Comparison of ENCODE assay signal across 19 mouse cellular contexts in genomic region chr6:4925966-4926687, GRCm38 (mm10). TPM values are rescaled to one million over a fixed set of nuclear protein-coding genes. Genes with fewer than 3 reads are reported as not detected.
DNase-seq lines count a peak whose midpoint lies in the region; ATAC-seq and TF ChIP-seq lines count a peak whose summit lies in the region.
"Had no signal": no experiment of that assay in that cellular context is flagged by ENCODE, and none has a peak within 500 bp of the region (broad histone marks: within the 10 kb centered on the region; RNA-seq: fewer than 3 reads in every experiment).

No protein-coding gene starts in this region.

- H3K27me3 ChIP-seq in kidney, embryonic 16.5 days (ENCODE audit: insufficient read depth, low read length), result no peaks in the 10 kb centered on the region
- no peaks in the 10 kb centered on the region for H3K27me3 ChIP-seq in kidney, adult 2 months (replicated peaks; ENCODE audit: control insufficient read depth, insufficient read depth, low read length)
- H3K27me3 ChIP-seq in embryonic facial prominence, embryonic 10.5 days (replicated peaks; ENCODE audit: low read depth, poor library complexity, severe bottlenecking), result no peaks in the 10 kb centered on the region
- H3K27me3 ChIP-seq: midbrain, embryonic 13.5 days had no signal

- no peak overlapping the region for H3K27ac ChIP-seq in kidney, embryonic 16.5 days (ENCODE audit: low read length)
- no peak overlapping the region for H3K27ac ChIP-seq in kidney, adult 2 months (ENCODE audit: insufficient read depth, low read depth, low read length)
- peak overlapping the region; percentile 12; the same call in 1 of the 2 replicates for H3K27ac ChIP-seq in embryonic facial prominence, embryonic 10.5 days (replicated peaks)
- H3K27ac ChIP-seq: macrophage; midbrain, embryonic 13.5 days had no signal

- 57% methylated on average over 14 of the region's 14 CpGs for WGBS in kidney, embryonic 16.5 days
- 69% methylated on average over 14 of the region's 14 CpGs for WGBS in kidney, adult 2 months
- 70% methylated on average over 14 of the region's 14 CpGs for WGBS in embryonic facial prominence, embryonic 10.5 days

- no peaks in the 10 kb centered on the region for H3K4me1 ChIP-seq in kidney, embryonic 16.5 days (ENCODE audit: insufficient read depth, low read length)
- H3K4me1 ChIP-seq in kidney, adult 2 months (ENCODE audit: control insufficient read depth, insufficient read depth, low read length), result no peaks in the 10 kb centered on the region
- H3K4me1 ChIP-seq in embryonic facial prominence, embryonic 10.5 days, result peaks cover 21% of the 10 kb centered on the region
- H3K4me1 ChIP-seq: midbrain, embryonic 13.5 days had no signal

- no peak overlapping the region for H3K4me2 ChIP-seq in kidney, embryonic 16.5 days (replicated peaks; ENCODE audit: low read depth, low read length)
- H3K4me2 ChIP-seq: midbrain, embryonic 13.5 days had no signal

- no peak for TF ChIP-seq POLR2A in kidney, adult 2 months (IDR thresholded peaks at IDR 0.05; ENCODE audit: low read depth, low read length)

- no peak overlapping the region for H3K4me3 ChIP-seq in kidney, embryonic 16.5 days (ENCODE audit: low read length)
- H3K4me3 ChIP-seq in kidney, adult 2 months (ENCODE audit: insufficient read depth, low read depth, low read length), result no peak overlapping the region
- no peak overlapping the region for H3K4me3 ChIP-seq in embryonic facial prominence, embryonic 10.5 days
- H3K4me3 ChIP-seq: erythroblast, embryonic 14.5 days; midbrain, embryonic 13.5 days had no signal

- H3K36me3 ChIP-seq in kidney, embryonic 16.5 days (ENCODE audit: insufficient read depth, low read length), result no peaks in the 10 kb centered on the region
- H3K36me3 ChIP-seq in kidney, adult 2 months (ENCODE audit: control insufficient read depth, insufficient read depth, low read length), result no peaks in the 10 kb centered on the region
- peaks cover 10% of the 10 kb centered on the region for H3K36me3 ChIP-seq in embryonic facial prominence, embryonic 10.5 days (replicated peaks)

- no peak overlapping the region for H3K9ac ChIP-seq in kidney, embryonic 16.5 days (replicated peaks; ENCODE audit: low read length)
- H3K9ac ChIP-seq: midbrain, embryonic 13.5 days had no signal

- H3K9me3 ChIP-seq in kidney, embryonic 16.5 days (ENCODE audit: low read length), result no peaks in the 10 kb centered on the region
- no peaks in the 10 kb centered on the region for H3K9me3 ChIP-seq in embryonic facial prominence, embryonic 10.5 days
- H3K9me3 ChIP-seq: midbrain, embryonic 13.5 days had no signal

- no peak for TF ChIP-seq CTCF in kidney, adult 2 months (conservative IDR thresholded peaks at IDR 0.05; ENCODE audit: insufficient read depth, insufficient read length, low read depth, low read length)

- peak; percentile 53 for DNase-seq in adrenal gland, adult 2 months
- DNase-seq in adrenal gland, adult 18-20 months (ENCODE audit: low spot score in 2 of 2), result no peak
- no peak for DNase-seq in kidney, adult 2 months
- peak; percentile 37 for DNase-seq in R1 (ENCODE audit: low read depth, low spot score)
- no peak for DNase-seq in embryonic facial prominence, embryonic 10.5 days (ENCODE audit: low spot score)
- no peak for DNase-seq in natural killer cell, adult 2 months (ENCODE audit: low spot score in 2 of 2)
- DNase-seq: cerebellum, adult 9-11 months; gastrocnemius, postnatal 14 days; kidney, adult 8-10 months; liver; lung, adult 18-20 months; thymus, postnatal 36 days had no signal

- peak; percentile 46; the same call in 1 of the 2 replicates for ATAC-seq in kidney, embryonic 16.5 days (ENCODE audit: low FRiP score, low TSS enrichment)
- no peak for ATAC-seq in CD4-positive, CD25-positive, alpha-beta regulatory T cell, adult 4 months
- ATAC-seq: activated CD4-positive, CD25-positive, alpha-beta regulatory T cell, adult 4 months; hindbrain, embryonic 16.5 days; midbrain, embryonic 13.5 days had no signal

RNA-seq across cellular contexts. Expression of gene Ppp1r9a, which starts 23.4 kb away (rescaled TPM):
- 10 to 100 TPM; 32.0 to 37.4 TPM for total RNA-seq in adrenal gland, adult 2 months (2021)
- polyA plus RNA-seq in adrenal gland, adult 2 months (2012; rRNA removed), result 6.3 and 7.6 TPM in 2 replicates
- total RNA-seq in adrenal gland, adult 18-20 months (2021), result 10 to 100 TPM; 34.7 to 41.8 TPM
- 14.9 and 15.9 TPM in 2 replicates for polyA plus RNA-seq in kidney, embryonic 16.5 days (2015; fragmentation: Nextera tagmentation; extraction: Ambion mirVana)
- polyA plus RNA-seq in kidney, adult 2 months (2012; rRNA removed), result 3.0 and 3.5 TPM in 2 replicates
- 15.3 and 17.8 TPM in 2 replicates for polyA plus RNA-seq in embryonic facial prominence, embryonic 10.5 days (2016; fragmentation: Nextera tagmentation; extraction: Ambion mirVana)
- under 1 TPM in 1 of 2 experiments, not detected in 1; 0.04 TPM for polyA plus RNA-seq in CD4-positive, CD25-positive, alpha-beta regulatory T cell, adult 4 months (2017; shearing (Covaris generic))

Comparison
In these comparisons a context has a peak if more than half of its experiments do, and no peak if none do; other contexts are left out.
1. DNase-seq: peak in adrenal gland, adult 2 months (single experiment) and R1 (single experiment); none in adrenal gland, adult 18-20 months (0 of 2), kidney, adult 2 months (single experiment), embryonic facial prominence, embryonic 10.5 days (single experiment) and natural killer cell, adult 2 months (0 of 2).